Mouse (Mus musculus) retina, embryonic 14.5 days (tissue): Measurements from ENCODE around the gene Diras1.

Source experiments
- DNase-seq: peaks from one replicate; pipeline ENCODE4 v3.0.0-alpha.2; 2015; ENCODE audit warnings: low spot score

Diras1 gene

DNA sequence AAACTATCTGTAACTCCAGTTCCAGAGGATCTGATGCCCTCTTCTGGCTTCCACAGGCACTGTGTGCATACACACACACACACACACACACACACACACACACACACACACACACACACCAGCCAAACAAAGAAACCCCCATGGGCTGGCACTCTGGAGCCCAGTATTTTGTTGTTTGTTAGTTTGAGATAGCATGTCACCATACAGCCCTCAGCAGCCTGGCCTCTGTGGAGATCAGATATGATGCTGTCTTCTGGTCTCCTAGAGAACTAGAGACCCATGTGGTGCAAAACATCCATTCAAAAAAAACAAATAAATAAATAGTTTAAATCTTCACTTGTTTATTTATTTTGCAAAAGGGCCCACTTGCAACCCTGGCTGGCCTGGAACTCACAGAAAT lies 2.8 kb upstream of the Diras1 start:
- no peak for DNase-seq

DNA sequence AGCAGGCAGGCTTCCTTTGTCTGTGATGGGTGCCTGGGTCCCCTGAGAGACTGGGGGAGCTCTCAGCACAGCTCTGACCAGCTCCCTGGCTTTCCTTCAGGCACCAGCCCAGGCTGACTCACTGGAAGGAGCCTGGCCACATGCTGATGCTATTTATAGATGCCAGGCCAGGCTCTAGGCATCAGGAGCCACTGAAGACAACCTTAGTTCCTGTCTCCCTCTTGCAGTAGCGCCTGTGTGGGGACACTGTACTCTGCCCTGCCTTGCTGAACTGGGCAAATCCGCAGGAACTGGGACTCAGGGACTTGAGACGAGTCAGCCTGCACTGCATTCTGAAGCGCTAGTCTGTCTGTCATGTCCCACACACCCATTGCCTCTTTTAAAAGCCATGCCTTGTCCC lies 1.9 kb upstream of the Diras1 start:
- no peak for DNase-seq

DNA sequence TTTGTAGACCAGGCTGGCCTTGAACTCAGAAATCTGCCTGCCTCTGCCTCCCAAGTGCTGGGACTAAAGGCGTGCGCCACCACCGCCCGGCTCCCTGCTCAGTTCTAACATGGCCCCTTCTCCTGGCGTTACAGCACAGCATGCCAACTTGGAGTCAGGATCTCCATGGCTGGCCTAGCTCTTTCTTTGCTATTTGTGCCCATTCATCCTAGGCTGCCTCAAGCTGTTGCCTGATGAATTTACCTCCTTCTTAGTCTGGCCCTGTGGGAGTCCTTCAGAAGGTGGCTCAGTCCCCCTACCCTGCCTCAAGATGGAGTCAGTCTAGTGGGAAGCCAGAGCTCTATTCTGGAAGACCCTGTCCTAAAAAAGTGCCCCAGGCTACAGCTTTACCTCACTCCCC lies 1.4 kb upstream of the Diras1 start:
- DNase-seq: no peak

DNA sequence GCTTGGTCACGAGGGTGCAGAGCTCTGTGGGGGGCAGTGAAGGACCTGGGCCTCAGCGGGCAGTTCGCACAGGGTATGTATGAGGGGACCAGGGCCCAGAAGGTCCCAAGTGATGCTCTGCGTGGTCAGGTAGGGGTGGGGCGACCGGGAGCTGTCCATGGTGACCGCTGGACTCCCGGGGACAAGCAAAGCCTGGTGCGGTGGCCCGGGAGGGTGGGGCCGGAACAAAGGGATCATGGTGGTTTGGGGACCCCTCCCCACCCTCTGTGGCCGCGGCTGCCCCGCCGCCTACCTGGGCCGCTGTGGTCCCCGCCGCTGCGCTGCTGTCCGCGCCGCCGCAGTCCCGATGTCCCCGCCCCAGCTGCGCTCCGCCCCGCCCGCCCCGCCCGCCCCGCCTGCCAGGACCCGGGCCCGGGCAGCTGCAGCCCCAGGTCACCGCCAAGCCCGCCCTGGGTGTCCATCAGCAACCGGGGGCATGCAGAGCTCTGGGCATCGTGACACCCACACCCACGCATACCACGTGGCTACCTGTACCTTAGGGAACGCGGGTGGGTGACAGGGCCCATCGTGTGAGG lies 328 bp downstream of the Diras1 start:
- DNase-seq: peak; percentile 27

DNA sequence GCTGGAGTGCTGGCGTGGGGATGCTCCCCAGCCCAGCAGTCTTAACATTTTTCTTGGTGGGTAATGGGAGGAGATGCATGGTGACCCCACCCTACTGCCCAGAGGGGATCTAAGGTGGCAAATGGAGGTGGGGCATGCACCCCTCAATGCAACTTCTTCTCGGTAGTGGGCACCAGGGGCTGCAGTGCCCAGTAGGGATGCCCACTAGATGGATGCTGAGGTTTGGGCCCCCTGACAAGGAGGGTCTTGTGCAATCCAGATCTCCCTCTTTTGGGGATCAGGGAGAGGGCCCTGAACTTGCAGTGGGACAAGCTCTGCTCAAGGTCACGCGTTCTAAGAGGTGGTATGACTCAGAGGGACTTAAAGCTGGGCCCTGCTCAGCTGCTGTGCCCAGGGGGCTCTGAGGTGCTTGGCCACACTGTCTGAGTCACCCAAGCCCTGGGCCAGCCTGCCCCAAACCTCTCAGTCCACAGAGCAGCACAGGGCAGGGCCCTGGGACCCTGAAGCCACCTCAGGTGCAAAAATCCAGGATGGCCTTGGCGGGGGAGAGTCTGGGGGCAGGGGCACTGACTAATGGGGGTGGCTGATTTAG lies 1.0 kb downstream of the Diras1 start:
- DNase-seq: no peak

DNA sequence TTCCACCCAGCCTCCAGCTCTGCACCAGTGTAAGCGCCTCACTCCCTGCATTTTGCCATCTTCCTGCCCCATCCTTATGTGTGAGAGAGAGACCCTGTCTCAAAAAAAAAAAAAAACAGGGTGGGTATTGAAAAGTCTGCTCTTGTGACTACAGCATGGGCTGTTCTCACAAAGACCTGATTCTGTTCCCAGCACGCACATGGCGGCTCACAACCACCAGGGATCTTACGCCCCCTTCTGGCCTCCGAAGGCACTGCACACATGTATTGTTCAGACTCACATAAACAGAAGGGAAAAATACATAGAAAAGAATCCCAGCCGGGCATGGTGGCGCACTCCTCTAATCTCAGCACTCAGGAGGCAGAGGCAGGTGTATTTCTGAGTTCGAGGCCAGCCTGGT lies 2.7 kb downstream of the Diras1 start:
- no peak for DNase-seq

DNA sequence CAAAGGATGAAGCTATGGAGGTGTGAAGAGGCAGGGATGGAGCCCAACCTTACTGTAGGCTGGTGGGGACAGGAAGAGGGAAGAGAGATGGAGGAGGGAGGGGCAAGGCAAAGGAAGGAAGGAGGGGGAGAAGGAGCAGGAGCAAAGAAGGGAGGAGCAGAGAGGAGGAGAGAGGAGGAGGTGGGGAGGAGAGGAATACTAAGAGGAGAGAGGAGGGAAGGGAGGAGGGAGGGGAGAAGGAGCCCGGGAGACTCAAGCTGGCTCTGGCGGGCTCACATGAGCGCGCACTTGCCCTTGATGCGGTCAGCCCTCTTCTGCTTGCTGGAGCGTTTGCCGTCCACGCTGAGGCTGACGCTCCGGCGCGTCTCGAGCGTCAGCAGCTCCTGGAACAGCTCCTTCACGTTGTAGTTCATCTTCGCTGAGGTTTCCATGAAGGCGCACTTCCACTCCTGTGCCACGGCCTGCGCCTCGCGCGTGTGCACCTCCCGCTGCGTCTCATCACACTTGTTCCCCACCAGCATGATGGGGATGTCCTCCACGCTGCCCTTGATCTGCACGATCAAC lies 3.8 kb downstream of the Diras1 start:
- DNase-seq: no peak

DNA sequence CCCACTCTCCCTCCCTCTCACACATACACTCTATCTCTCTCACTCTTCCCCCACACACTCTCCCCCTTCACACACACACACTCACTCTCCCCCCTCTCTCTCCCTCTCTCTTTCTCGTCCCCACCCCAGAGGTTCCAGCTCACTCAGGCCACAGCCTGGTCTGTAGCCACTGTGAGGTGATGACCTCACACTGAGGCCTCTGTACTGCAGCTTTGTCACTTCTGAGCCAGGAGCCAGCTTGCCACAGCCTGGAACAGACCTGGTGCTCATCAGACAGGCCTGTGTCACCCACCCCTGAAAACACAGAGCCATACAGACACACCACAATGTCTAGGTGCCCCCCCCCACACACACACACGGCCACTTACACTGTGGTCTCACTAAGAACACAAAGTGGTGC lies 5.3 kb downstream of the Diras1 start:
- no peak for DNase-seq

DNA sequence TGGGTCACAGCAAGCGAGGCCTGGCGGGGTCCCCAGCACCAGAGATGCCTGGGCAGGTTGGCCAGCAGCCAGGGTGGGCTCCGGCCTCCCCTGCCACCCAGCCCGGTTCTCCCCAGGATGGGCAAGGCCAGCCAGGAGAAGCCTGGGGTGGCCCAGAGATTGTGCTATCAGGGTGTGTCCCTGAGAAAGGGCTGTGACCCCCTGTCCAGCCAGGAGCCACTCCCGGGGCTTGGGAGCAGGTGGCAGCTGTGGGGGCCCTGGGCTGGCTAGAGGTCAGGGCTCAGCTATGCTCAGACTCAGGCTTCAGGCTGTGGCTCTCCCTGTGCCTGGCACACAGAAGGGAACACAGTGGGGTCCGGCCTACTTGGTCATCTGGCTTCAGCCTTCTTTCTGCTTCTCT lies 5.8 kb downstream of the Diras1 start:
- DNase-seq: no peak

DNA sequence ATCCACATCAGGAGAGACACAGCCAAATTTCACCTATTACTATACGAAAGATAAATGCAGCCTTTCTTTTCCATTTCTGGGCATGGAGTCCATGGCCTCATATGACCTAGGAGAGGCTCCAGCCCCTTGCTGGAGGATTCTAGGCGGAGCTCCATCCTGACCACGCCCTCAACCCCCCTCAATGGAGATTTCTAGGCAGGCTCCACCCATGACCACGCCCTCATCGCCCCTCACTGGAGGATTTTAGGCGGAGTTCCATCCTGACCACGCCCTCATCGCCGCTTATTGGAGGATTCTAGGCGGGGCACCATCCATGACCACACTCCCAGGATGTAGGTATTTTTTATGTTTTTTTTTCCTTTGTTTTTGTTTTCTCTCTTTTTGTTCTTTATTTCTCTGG lies 7.1 kb downstream of the Diras1 start:
- DNase-seq: peak; percentile 64

DNA sequence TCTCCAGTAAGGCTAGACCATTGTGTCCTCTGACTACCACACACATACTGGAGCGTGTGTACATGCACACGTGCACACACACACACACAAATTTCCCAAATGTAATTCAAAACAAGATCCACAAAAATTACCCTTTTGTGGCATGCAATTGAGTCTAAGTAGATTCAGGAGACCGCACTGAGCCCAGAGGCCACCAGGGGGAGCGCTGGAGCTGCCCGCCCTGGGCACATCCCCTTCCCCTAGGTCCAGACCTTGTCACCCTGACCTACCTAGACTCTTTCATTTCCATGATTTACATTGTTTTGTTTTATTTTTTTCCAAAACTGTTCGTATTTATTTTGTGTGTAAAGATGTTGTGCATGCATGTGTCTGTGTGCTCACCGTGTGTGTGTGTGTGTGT lies 8.8 kb downstream of the Diras1 start:
- DNase-seq: peak; percentile 83

DNA sequence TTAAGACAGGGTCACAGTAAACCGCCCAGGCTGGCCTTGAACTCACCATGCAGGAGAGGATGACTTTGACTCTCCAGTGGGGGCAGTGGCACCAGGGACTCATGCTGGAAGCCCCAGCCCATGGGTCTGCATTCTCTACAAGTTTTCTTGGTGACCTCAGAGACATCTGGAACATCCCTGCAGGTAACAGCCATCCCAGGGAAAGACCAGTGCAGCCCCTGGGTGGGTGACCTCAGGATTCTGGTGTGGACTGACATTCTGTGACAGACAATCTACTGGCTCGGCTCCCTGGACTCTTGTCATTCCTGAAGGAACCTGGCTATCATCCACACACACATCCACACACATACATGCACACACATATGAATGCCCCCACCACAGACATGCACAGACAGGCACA lies 9.8 kb downstream of the Diras1 start:
- no peak for DNase-seq

DNA sequence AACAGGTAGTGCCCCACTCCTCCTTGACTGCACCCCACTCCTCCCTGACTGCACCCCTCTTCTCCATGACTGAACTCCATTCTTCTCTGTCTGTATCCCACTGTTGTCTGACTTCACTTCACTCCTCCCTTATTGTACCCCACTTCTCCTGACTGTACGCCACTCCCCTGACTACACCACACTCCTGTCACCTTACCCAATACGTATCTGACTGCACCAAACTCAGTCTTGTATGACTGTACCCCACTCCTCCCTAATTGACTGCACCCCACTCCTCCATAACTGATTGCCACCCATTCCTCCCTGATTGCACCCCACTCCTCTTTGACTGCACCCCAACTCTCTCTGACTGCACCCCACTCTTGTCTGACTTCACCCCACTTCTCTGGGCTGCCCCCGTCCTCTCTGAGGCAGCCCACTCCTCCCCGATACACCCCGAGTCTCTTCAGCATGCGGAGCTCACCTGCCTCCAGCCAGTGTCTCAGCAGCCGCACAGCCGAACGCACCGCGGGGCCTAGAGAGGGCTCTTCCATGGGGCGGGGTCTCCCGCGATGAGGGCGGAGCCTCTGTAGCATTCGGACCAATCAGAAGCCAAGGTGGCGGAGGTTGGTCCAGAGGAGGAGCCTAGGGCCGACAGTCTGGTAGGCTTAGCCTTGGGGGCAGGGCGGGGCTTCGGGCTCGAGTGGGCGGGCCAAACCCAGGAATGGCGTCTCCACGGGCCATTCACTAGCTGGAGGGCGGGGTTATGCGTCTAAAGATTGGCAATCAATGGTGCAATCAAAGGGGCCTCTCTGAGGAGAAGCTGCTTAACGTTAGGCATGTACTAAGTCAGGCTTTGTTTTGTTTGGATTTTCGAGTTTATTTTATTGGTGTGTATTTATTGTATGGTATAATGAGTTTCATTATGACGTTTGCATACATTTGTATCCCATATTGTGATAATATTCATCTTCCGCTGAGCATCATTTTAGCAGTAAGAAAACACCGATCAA lies 10.8 kb downstream of the Diras1 start, which contains the start of gene Gng7:
Gene Gng7, minus strand, starts transcription at position 553 of the 992 bp plus-strand sequence.
- peak; percentile 99 for DNase-seq

DNA sequence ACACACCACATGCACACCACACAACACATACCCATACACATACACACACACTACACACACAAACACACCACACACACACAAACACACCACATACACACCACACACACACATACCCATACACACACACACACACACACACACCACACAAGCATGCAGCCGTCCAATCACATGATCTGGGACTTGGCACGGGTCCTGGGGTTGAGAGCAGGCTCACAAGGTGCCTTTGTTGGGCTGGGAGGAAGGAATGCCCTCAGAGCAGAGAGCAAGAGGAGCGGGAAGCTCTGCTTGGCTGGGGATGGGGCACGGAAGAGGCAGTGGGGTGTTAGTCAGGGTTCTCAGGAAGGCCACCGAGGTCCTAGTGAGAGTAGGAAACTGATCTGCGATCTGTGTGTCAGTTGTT lies 14.6 kb downstream of the Diras1 start:
- no peak for DNase-seq

DNA sequence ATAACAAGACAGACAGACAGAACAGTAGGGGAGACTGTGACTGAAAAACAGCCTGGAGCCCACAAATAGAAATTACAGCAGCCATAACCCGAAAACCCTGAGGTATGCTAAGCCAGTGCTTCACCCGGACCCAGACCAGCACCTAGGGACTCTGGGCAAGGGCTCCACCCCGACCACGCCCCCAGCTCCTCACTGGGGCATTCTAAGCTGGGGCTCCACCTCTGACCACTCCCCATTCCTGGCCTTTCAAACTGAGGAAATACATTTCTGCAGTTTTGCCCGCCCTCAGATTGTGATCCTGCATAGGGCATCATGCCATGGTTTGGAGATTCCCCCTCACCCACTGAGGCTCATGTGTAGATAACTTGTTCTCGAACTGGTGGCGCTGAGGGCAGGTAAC lies 18.2 kb downstream of the Diras1 start:
- no peak for DNase-seq

DNA sequence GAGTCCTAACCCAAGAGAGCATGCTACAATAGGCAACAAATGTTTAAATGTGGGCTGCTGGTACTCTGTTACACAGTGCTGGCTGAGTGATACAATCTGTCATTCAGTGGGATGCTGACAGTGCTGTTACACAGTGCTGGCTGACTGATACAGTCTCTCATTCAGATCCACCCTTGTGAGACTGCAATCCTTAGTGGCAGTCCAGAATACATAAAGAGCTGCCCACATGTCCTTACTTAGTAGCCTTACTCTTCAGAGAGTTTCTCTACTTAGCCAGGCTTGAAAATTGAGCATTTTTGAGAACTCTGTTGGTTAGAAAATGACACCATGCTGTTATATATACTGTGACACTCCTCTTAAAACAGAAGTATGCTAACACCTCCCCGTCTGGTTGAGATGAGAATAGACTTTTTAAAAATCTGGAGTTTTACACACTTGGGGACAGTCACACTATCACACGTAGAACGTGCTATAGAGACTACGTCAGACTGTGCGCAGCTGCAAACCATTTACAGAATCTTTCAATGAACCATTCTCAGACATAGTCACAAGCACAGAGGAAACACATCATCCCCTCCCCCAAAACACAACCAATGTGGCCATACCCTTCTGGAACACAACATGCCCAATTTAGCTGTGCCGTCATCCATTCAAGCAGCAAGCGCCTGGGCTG lies 19.3 kb downstream of the Diras1 start:
- DNase-seq: no peak

DNA sequence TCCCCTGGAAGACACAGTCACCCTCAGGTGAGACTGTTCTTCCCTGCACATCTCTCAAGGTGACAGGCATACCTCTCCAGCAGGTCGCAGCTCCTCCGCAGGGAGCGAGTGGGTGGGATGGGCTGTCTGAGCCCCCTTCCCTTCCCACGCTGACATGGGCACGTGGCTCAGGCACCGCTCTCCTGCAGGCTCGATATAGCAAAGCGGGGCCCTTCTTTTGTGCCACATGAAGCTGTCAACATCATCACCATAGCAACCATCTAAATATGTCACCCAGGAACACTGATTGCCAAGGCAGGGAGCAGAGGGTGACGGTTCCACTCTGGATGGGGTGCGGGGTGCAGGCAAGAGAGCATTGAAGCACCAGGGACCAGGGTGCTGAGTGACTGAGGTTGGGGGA lies 24.3 kb downstream of the Diras1 start:
- no peak for DNase-seq

DNA sequence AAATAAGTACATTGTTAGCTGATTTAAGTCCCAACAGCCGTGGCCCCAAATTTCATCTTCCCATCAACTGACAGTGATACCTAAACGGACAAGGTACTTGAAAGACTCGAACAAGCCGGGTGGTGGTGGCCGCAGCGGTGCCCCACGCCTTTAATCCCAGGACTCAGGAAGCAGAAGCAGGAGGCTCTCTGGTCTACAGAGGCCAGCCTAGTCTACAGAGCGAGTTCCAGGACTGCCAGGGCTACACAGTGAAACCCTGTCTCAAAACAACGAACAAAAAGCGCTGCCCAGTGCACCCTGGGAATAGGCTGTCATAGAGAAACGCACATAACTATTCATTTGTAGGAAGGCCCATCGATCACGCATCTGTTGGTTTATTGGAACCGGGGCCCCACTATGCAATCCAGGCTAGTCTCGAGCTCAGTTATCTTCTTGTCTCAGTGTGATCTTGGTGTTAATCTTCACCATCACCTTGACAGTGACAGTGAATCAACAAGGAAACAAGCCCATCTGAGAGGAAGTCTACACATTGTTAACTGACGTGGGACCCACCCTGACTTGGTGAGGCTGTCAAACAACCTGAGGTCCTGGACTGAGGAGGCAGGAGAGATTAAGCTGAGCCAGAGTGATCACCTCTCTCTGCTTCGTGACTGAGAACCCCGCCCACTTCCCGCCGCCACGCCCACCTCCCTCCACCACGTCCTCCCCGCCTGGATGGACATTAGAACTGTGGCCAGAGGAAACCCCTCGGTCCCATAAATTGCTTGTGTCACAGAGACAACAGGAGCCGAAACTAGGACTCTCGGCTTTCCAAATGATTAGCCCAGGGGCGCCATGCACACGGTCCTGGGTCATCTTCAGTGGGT lies 25.0 kb downstream of the Diras1 start:
- no peak for DNase-seq

DNA sequence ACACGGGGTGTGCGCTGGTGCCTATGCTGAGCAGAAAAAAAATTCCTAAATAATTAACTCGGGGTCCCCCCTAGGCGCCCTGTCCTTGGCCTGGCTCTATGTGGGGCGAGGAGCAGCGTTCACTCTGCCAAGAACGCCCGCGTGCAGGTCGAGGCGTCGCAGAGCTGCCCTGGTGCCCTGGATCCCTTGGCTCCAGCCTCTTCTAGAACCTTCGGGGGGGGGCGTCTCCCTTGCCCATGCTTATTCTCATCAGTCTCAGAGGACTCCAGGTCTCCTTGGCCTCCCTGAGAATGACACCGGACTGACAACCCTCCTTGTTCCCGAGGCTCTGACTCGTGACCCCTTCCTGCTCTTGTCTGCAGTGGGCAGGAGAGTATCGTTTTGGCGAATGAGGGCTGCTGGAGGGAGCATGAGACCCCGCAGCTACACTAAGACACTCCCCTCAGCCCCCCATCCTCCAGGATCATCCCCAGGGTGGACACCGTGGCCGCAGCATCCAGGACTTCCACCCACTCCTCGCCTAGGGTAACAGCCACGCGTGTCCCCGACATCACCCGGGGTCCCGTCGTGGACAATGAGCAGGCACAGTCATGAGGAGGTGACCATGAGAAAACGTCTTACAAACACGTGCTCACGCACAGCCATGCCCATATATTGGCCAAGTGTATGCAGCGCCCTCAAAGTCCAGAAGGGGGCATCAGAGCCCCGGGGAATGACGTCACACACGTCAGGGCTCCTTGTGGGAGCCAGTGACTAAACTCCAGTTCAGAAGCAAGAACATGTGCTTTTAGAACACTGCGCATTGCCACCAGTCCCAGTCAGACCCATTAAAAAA lies 25.9 kb downstream of the Diras1 start:
- DNase-seq: peak; percentile 90

DNA sequence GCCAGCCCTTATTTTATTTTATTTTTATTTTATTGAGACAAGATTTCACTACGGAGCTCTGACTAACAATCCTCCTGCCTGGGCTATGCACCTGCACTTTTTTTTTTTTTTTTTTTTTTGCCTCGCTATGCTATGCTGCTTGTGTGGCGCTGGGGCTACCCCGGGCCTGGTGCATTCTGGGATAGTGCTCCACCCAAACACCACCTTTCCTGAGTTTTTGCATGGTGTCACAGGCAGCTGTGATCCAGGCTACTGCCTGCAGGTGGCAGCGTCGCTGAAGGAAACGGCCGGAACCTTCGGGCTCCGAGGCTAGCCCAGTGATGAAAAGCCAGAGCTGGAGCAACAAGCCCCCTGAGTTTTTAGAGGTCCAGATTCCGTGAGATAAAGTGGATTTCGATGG lies 26.7 kb downstream of the Diras1 start:
- DNase-seq: peak; percentile 74
